Mouse (Mus musculus): ENCODE data around the gene Tal1. TPM values are rescaled to one million over a fixed set of nuclear protein-coding genes. Genes with fewer than 3 reads are reported as not detected.
A peak's percentile ranks its signal among the peaks of the same experiment; 100 is the strongest.

The Tal1 gene
- total RNA-seq, 1 experiment = 0.40 TPM

DNA sequence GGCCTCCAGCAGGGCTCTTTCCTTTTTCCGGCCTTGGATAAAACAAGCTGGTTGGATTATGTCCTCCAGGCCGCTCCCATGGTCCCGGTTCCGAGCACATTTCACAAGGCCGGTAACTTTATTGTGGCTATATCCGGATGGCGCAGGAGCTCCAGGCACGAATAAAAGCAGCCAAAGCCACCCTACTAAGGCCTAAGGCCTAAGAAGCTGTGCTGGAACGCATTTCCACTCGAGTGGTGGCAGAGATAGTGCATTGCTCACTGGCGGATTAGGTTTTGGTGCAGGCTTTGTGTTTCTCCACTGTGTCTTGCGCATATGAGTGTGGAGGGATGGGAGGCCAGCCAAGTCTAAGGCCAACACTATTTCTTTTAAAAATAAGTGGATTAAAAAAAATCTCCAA is 3.6 kb downstream of the Tal1 start:
- TF ChIP-seq ZC3H11A (IDR thresholded peaks at IDR 0.05; ENCODE audit: borderline replicate concordance, low read depth, low read length) (no peak), CHD2 (IDR thresholded peaks at IDR 0.05; ENCODE audit: low read depth, low read length) (no peak), ZNF384 (IDR thresholded peaks at IDR 0.05; ENCODE audit: low read depth, low read length) (no peak), HCFC1 (IDR thresholded peaks at IDR 0.05; ENCODE audit: borderline replicate concordance, insufficient read depth, low read length) (no peak), MAFK (IDR thresholded peaks at IDR 0.05; ENCODE audit: insufficient read depth, low read depth, low read length) (no peak)
- Histone ChIP-seq H3K4me3 (ENCODE audit: insufficient read depth in 1 of 2, low read depth in 1 of 2, low read length in 2 of 2, poor library complexity in 1 of 2, severe bottlenecking in 1 of 2) (no peak overlapping the region), H3K9me3 (ENCODE audit: control insufficient read depth, insufficient read depth, low read depth, low read length) (no peaks in the 10 kb centered on the region), H3K9ac (ENCODE audit: insufficient read depth, low read depth, low read length, poor library complexity, severe bottlenecking) (no peak overlapping the region), H3K4me1 (ENCODE audit: control insufficient read depth in 2 of 2, insufficient read depth in 2 of 2, low read length in 2 of 2, poor library complexity in 1 of 2) (peaks cover 0 to 19% of the 10 kb centered on the region in 2 experiments; a peak in 2 of 4 replicates), H3K36me3 (ENCODE audit: control insufficient read depth, insufficient read depth, low read length, poor library complexity, severe bottlenecking) (no peaks in the 10 kb centered on the region), H3K27ac (ENCODE audit: insufficient read depth, low read depth, low read length, poor library complexity, severe bottlenecking) (no peak overlapping the region)
- no peak for DNase-seq (ENCODE audit: low read depth, low spot score)
- in situ Hi-C loops (cut with MboI; ENCODE audit: low sequenced_read_pairs in 2 of 2, unreplicated experiment in 2 of 2) = loop anchor here (5.0 to 25.0 kb wide), 4 partner anchors 148 to 877 kb away; partner anchors contain the start of genes Dmbx1 (in 2 of the 2) and Foxd2 (in 1 of the 2)

DNA sequence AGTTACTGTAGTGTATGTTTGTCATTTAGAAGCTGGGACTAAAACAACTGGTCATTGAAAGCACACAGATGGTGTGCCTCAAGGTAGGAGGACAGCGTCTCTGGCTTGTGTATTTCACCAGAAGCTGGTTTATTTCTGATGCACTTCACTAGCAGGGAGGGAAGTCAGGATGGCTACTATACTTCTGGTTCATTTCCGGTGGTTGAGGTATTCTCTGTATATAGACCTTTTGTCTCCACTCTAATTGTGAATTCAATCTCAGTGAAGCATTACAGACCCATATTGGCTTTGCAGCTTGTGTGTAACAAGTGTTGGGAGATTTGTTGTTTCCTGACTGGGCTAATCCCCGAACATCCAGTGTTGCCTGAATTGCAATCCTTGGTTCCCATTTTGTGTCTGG is 4.5 kb downstream of the Tal1 start:
- no peak overlapping the region for H3K27ac ChIP-seq (ENCODE audit: insufficient read depth, low read depth, low read length, poor library complexity, severe bottlenecking)
- TF ChIP-seq ZNF384 (IDR thresholded peaks at IDR 0.05; ENCODE audit: low read depth, low read length) = no peak
- TF ChIP-seq CHD2 (IDR thresholded peaks at IDR 0.05; ENCODE audit: low read depth, low read length) = no peak
- no peak for TF ChIP-seq MAFK (IDR thresholded peaks at IDR 0.05; ENCODE audit: insufficient read depth, low read depth, low read length)
- no peak for TF ChIP-seq HCFC1 (IDR thresholded peaks at IDR 0.05; ENCODE audit: borderline replicate concordance, insufficient read depth, low read length)
- TF ChIP-seq ZC3H11A (IDR thresholded peaks at IDR 0.05; ENCODE audit: borderline replicate concordance, low read depth, low read length) = no peak
- H3K4me1 ChIP-seq (ENCODE audit: control insufficient read depth in 2 of 2, insufficient read depth in 2 of 2, low read length in 2 of 2, poor library complexity in 1 of 2) = peaks cover 0 to 19% of the 10 kb centered on the region in 2 experiments; a peak in 2 of 4 replicates
- in situ Hi-C loops (cut with MboI; ENCODE audit: low sequenced_read_pairs in 2 of 2, unreplicated experiment in 2 of 2) = loop anchor here (10.0 to 25.0 kb wide), 2 partner anchors 396 to 877 kb away; partner anchors contain the start of gene Dmbx1 (in 2 of the 2)
- no peaks in the 10 kb centered on the region for H3K36me3 ChIP-seq (ENCODE audit: control insufficient read depth, insufficient read depth, low read length, poor library complexity, severe bottlenecking)
- no peaks in the 10 kb centered on the region for H3K9me3 ChIP-seq (ENCODE audit: control insufficient read depth, insufficient read depth, low read depth, low read length)
- DNase-seq (ENCODE audit: low read depth, low spot score) = no peak
- H3K4me3 ChIP-seq (ENCODE audit: insufficient read depth in 1 of 2, low read depth in 1 of 2, low read length in 2 of 2, poor library complexity in 1 of 2, severe bottlenecking in 1 of 2) = no peak overlapping the region
- H3K9ac ChIP-seq (ENCODE audit: insufficient read depth, low read depth, low read length, poor library complexity, severe bottlenecking) = no peak overlapping the region

DNA sequence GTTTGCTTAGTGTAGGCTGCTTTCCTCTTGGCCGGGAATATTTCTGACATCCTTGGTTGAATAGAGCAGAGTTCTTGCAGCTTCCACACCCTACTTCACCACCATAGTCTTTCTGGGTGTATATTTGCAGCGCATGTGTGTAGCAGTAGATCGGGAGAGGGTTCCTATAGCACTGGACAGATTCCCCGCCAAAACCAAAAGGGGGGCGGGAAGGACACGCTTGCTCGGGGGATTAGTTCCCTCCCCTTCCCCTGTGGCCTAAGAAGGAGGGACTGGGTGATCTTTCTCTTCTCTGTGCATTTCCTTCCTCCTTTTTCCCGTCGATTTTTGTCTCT is 6.3 kb downstream of the Tal1 start:
- Histone ChIP-seq H3K36me3 (ENCODE audit: control insufficient read depth, insufficient read depth, low read length, poor library complexity, severe bottlenecking) (no peaks in the 10 kb centered on the region), H3K4me1 (ENCODE audit: control insufficient read depth in 2 of 2, insufficient read depth in 2 of 2, low read length in 2 of 2, poor library complexity in 1 of 2) (peaks cover 0 to 16% of the 10 kb centered on the region in 2 experiments; a peak in 2 of 4 replicates), H3K27ac (ENCODE audit: insufficient read depth, low read depth, low read length, poor library complexity, severe bottlenecking) (no peak overlapping the region), H3K4me3 (ENCODE audit: insufficient read depth in 1 of 2, low read depth in 1 of 2, low read length in 2 of 2, poor library complexity in 1 of 2, severe bottlenecking in 1 of 2) (peak overlapping the region; percentile 45 to 53; a peak in 2 of 4 replicates), H3K9me3 (ENCODE audit: control insufficient read depth, insufficient read depth, low read depth, low read length) (no peaks in the 10 kb centered on the region), H3K9ac (ENCODE audit: insufficient read depth, low read depth, low read length, poor library complexity, severe bottlenecking) (no peak overlapping the region)
- no peak for DNase-seq (ENCODE audit: low read depth, low spot score)
- in situ Hi-C loops (cut with MboI; ENCODE audit: low sequenced_read_pairs in 2 of 2, unreplicated experiment in 2 of 2) = loop anchor here (10.0 to 25.0 kb wide), 2 partner anchors 398 to 875 kb away; partner anchors contain the start of gene Dmbx1 (in 2 of the 2)
- TF ChIP-seq HCFC1 (IDR thresholded peaks at IDR 0.05; ENCODE audit: borderline replicate concordance, insufficient read depth, low read length) = no peak
- no peak for TF ChIP-seq ZC3H11A (IDR thresholded peaks at IDR 0.05; ENCODE audit: borderline replicate concordance, low read depth, low read length)
- no peak for TF ChIP-seq CHD2 (IDR thresholded peaks at IDR 0.05; ENCODE audit: low read depth, low read length)
- no peak for TF ChIP-seq ZNF384 (IDR thresholded peaks at IDR 0.05; ENCODE audit: low read depth, low read length)
- TF ChIP-seq MAFK (IDR thresholded peaks at IDR 0.05; ENCODE audit: insufficient read depth, low read depth, low read length) = no peak

DNA sequence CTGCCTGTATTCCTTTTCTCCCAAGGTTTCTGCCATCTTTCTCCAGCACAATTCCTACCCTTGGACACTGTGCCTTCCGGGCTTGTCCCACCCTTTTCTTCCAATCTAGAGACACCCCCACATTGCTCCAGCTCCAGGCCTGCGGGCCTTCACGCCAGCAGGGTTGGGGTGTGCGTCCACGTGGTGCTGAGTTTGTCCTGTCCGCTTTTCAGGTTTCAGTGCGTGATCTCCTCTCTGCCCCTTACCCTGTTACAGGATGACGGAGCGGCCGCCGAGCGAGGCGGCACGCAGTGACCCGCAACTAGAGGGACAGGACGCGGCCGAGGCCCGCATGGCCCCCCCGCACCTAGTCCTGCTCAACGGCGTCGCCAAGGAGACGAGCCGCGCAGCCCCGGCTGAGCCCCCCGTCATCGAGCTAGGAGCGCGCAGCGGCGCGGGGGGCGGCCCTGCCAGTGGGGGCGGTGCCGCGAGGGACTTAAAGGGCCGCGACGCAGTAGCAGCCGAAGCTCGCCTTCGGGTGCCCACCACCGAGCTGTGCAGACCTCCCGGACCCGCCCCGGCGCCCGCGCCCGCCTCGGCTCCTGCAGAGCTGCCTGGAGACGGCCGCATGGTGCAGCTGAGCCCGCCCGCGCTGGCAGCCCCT is 6.8 kb downstream of the Tal1 start:
- no peaks in the 10 kb centered on the region for H3K9me3 ChIP-seq (ENCODE audit: control insufficient read depth, insufficient read depth, low read depth, low read length)
- peaks cover 0 to 11% of the 10 kb centered on the region in 2 experiments; a peak in 2 of 4 replicates for H3K4me1 ChIP-seq (ENCODE audit: control insufficient read depth in 2 of 2, insufficient read depth in 2 of 2, low read length in 2 of 2, poor library complexity in 1 of 2)
- peak overlapping the region; percentile 45 to 53; a peak in 3 of 4 replicates for H3K4me3 ChIP-seq (ENCODE audit: insufficient read depth in 1 of 2, low read depth in 1 of 2, low read length in 2 of 2, poor library complexity in 1 of 2, severe bottlenecking in 1 of 2)
- H3K27ac ChIP-seq (ENCODE audit: insufficient read depth, low read depth, low read length, poor library complexity, severe bottlenecking) = no peak overlapping the region
- H3K36me3 ChIP-seq (ENCODE audit: control insufficient read depth, insufficient read depth, low read length, poor library complexity, severe bottlenecking) = no peaks in the 10 kb centered on the region
- H3K9ac ChIP-seq (ENCODE audit: insufficient read depth, low read depth, low read length, poor library complexity, severe bottlenecking) = 0 out of 2 replicates have a peak overlapping the region, but pooled peaks have one; percentile 23
- TF ChIP-seq ZNF384 (IDR thresholded peaks at IDR 0.05; ENCODE audit: low read depth, low read length) = no peak
- TF ChIP-seq ZC3H11A (IDR thresholded peaks at IDR 0.05; ENCODE audit: borderline replicate concordance, low read depth, low read length) = no peak
- no peak for TF ChIP-seq CHD2 (IDR thresholded peaks at IDR 0.05; ENCODE audit: low read depth, low read length)
- no peak for TF ChIP-seq MAFK (IDR thresholded peaks at IDR 0.05; ENCODE audit: insufficient read depth, low read depth, low read length)
- TF ChIP-seq HCFC1 (IDR thresholded peaks at IDR 0.05; ENCODE audit: borderline replicate concordance, insufficient read depth, low read length) = no peak
- DNase-seq (ENCODE audit: low read depth, low spot score) = no peak
- in situ Hi-C loops (cut with MboI; ENCODE audit: low sequenced_read_pairs in 2 of 2, unreplicated experiment in 2 of 2) = loop anchor here (10.0 to 25.0 kb wide), 2 partner anchors 398 to 874 kb away; partner anchors contain the start of gene Dmbx1 (in 2 of the 2)

Measured in ES-E14 (cell line).